Mouse (Mus musculus): ENCODE results near the gene C1qtnf7. TPM values are rescaled to one million over a fixed set of nuclear protein-coding genes. Genes with fewer than 3 reads are reported as not detected.

C1qtnf7 gene
- polyA plus RNA-seq, 2 experiments = 5.0 to 9.3 TPM

DNA sequence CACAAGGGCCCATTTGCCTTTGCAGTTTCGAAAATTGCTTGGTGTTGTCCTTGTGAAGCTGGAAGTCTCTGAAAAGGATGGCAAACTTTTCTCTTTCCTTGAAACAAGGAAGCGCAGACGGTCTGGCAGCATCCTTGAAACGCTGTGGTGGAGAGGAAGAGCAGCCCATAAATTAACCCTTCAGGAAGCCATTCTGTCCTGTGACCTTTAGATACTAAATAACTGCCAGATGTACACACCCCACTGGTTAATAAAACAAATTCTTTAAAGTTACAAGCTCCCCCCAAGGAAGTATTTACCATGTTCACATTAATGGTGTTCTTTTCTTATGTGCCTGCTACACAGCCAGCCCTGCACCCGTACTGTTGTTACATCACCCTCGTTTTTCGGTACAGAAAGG, 6.0 kb downstream of the C1qtnf7 start:
- Histone ChIP-seq H3K36me3 (ENCODE audit: control insufficient read depth, insufficient read depth, low read length) (no peaks in the 10 kb centered on the region), H3K4me2 (replicated peaks; ENCODE audit: low read depth, low read length, severe bottlenecking) (no peak overlapping the region), H3K4me1 (ENCODE audit: control insufficient read depth, insufficient read depth, low read length) (peaks cover 39% of the 10 kb centered on the region), H3K4me3 (replicated peaks; ENCODE audit: low read length) (no peak overlapping the region), H3K27me3 (ENCODE audit: control insufficient read depth, insufficient read depth, low read length) (no peaks in the 10 kb centered on the region), H3K27ac (replicated peaks; ENCODE audit: low read depth, low read length) (no peak overlapping the region), H3K9me3 (ENCODE audit: control insufficient read depth, low read length) (no peaks in the 10 kb centered on the region), H3K9ac (ENCODE audit: low read depth, low read length, severe bottlenecking) (no peak overlapping the region)
- no peak for TF ChIP-seq POLR2A (IDR thresholded peaks at IDR 0.05; ENCODE audit: borderline replicate concordance, extremely low read depth, insufficient read depth, insufficient read length)
- no peak for ATAC-seq (ENCODE audit: low FRiP score, low read depth)
- DNase-seq (ENCODE audit: low spot score) = no peak
- 25% methylated on average over 7 of the region's 7 CpGs for WGBS

DNA sequence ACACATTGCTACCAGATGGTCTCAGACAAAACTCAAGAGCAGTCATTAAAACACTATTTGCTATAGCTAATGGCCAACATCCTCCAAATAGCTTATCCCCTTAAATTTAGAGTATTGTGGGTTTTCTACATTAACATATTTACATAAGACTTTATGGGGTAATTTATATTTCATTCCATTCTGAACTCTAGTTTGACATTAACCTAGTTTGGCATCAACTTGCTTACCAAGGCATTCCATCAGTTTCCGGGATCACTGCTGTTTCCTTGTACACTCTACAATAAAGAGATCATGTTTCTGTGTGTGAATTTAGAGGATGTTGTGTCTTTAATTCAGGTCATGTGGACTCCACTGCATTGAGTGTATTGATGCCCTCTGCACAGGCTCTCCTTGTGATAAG, 7.5 kb downstream of the C1qtnf7 start:
- H3K27ac ChIP-seq (replicated peaks; ENCODE audit: low read depth, low read length) = no peak overlapping the region
- ATAC-seq (ENCODE audit: low FRiP score, low read depth) (no peak), DNase-seq (ENCODE audit: low spot score) (no peak)
- H3K9me3 ChIP-seq (ENCODE audit: control insufficient read depth, low read length) = no peaks in the 10 kb centered on the region
- H3K4me3 ChIP-seq (replicated peaks; ENCODE audit: low read length) = no peak overlapping the region
- WGBS = 34% methylated on average over 1 of the region's 1 CpGs
- H3K36me3 ChIP-seq (ENCODE audit: control insufficient read depth, insufficient read depth, low read length) = no peaks in the 10 kb centered on the region
- TF ChIP-seq POLR2A (IDR thresholded peaks at IDR 0.05; ENCODE audit: borderline replicate concordance, extremely low read depth, insufficient read depth, insufficient read length) = no peak
- H3K4me2 ChIP-seq (replicated peaks; ENCODE audit: low read depth, low read length, severe bottlenecking) = no peak overlapping the region
- peaks cover 28% of the 10 kb centered on the region for H3K4me1 ChIP-seq (ENCODE audit: control insufficient read depth, insufficient read depth, low read length)
- H3K27me3 ChIP-seq (ENCODE audit: control insufficient read depth, insufficient read depth, low read length) = no peaks in the 10 kb centered on the region
- no peak overlapping the region for H3K9ac ChIP-seq (ENCODE audit: low read depth, low read length, severe bottlenecking)

DNA sequence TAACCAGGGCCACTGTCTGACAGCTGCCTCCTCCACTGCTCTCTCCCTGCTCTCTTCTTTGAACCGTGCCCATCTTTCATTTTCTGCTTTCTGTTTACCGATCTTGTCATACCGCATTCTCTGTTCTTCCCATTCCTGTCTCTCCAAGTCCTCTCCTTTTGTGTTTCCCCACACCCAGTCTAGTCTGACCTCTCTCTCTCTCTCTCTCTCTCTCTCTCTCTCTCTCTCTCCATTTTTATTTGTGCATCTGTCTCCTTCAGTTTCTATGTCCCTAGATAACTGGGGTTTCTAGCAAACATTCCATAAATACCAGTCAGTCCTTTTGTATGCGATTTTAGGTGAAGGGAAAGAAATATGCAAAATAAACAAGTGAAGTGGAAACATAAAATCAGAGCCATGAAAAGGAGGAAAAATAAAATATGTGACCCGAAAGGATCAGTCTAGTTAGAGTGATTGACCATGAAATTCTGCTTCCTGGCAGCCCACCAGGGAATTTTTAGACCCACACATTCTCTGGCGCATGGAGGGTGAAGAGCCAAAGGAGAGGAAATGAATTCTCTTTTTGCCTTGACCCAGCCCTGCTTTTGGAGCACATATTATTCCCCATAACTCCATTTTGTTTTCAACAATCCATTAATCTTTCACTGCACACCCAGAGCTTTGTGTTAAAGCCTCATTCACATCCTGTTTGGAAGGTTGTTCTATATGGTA, 11.7 kb downstream of the C1qtnf7 start:
- H3K9me3 ChIP-seq (ENCODE audit: control insufficient read depth, low read length) = no peaks in the 10 kb centered on the region
- TF ChIP-seq POLR2A (IDR thresholded peaks at IDR 0.05; ENCODE audit: borderline replicate concordance, extremely low read depth, insufficient read depth, insufficient read length) = no peak
- H3K9ac ChIP-seq (ENCODE audit: low read depth, low read length, severe bottlenecking) = no peak overlapping the region
- no peak overlapping the region for H3K4me2 ChIP-seq (replicated peaks; ENCODE audit: low read depth, low read length, severe bottlenecking)
- 64% methylated on average over 6 of the region's 6 CpGs for WGBS
- peaks cover 19% of the 10 kb centered on the region for H3K4me1 ChIP-seq (ENCODE audit: control insufficient read depth, insufficient read depth, low read length)
- peak; percentile 16 for DNase-seq (ENCODE audit: low spot score)
- no peaks in the 10 kb centered on the region for H3K36me3 ChIP-seq (ENCODE audit: control insufficient read depth, insufficient read depth, low read length)
- H3K4me3 ChIP-seq (replicated peaks; ENCODE audit: low read length) = no peak overlapping the region
- H3K27me3 ChIP-seq (ENCODE audit: control insufficient read depth, insufficient read depth, low read length) = no peaks in the 10 kb centered on the region
- ATAC-seq (ENCODE audit: low FRiP score, low read depth) = peak; percentile 34; the same call in 1 of the 2 replicates
- H3K27ac ChIP-seq (replicated peaks; ENCODE audit: low read depth, low read length) = no peak overlapping the region

DNA sequence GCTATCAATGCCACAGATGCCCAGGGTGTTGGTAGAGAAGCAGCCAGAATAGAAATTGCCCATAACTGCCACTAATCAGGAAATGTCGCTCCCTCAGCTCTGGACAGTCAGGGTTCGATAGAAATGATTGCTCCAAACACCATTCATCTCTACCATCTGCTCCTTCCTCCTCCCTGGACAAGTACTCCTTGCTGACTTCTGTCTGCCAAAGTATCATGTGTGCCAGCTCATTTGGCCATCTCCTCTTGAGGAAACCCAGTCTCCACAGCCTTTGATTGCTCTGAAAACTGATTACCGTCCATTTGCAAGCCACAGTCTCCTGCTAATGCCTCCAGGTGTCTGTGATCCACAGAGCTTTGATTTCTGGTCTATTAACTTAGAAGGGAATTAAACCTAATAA, 14.8 kb downstream of the C1qtnf7 start:
- no peak overlapping the region for H3K9ac ChIP-seq (ENCODE audit: low read depth, low read length, severe bottlenecking)
- no peak overlapping the region for H3K4me2 ChIP-seq (replicated peaks; ENCODE audit: low read depth, low read length, severe bottlenecking)
- H3K27me3 ChIP-seq (ENCODE audit: control insufficient read depth, insufficient read depth, low read length) = no peaks in the 10 kb centered on the region
- H3K4me1 ChIP-seq (ENCODE audit: control insufficient read depth, insufficient read depth, low read length) = peaks cover 15% of the 10 kb centered on the region
- no peak overlapping the region for H3K27ac ChIP-seq (replicated peaks; ENCODE audit: low read depth, low read length)
- H3K9me3 ChIP-seq (ENCODE audit: control insufficient read depth, low read length) = no peaks in the 10 kb centered on the region
- DNase-seq (ENCODE audit: low spot score) (no peak), ATAC-seq (ENCODE audit: low FRiP score, low read depth) (no peak)
- H3K36me3 ChIP-seq (ENCODE audit: control insufficient read depth, insufficient read depth, low read length) = no peaks in the 10 kb centered on the region
- no peak overlapping the region for H3K4me3 ChIP-seq (replicated peaks; ENCODE audit: low read length)
- TF ChIP-seq POLR2A (IDR thresholded peaks at IDR 0.05; ENCODE audit: borderline replicate concordance, extremely low read depth, insufficient read depth, insufficient read length) = no peak
- WGBS = 45% methylated on average over 3 of the region's 3 CpGs

DNA sequence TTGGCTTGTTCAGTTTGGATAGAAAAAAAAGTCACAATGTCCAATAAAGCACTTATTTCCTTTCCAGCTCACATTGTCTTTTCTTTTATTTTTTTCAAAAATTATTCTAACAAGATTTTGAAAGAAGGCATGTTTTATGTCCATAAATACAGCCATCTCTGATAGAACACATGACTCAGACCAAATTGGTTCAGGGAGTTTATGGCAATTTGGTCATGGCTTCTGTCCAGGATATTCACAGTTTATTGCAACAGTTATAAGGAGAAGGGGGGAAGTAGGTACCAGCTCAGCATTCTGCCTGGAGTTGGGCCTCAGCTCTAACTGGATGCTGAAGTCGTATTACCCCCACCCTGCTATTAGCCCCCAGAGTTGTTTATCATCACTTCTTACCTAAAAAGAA, 15.5 kb downstream of the C1qtnf7 start:
- Histone ChIP-seq H3K9me3 (ENCODE audit: control insufficient read depth, low read length) (no peaks in the 10 kb centered on the region), H3K4me1 (ENCODE audit: control insufficient read depth, insufficient read depth, low read length) (peaks cover 15% of the 10 kb centered on the region), H3K27ac (replicated peaks; ENCODE audit: low read depth, low read length) (no peak overlapping the region; the same call in 1 of the 2 replicates), H3K9ac (ENCODE audit: low read depth, low read length, severe bottlenecking) (no peak overlapping the region), H3K27me3 (ENCODE audit: control insufficient read depth, insufficient read depth, low read length) (no peaks in the 10 kb centered on the region), H3K4me3 (replicated peaks; ENCODE audit: low read length) (no peak overlapping the region), H3K4me2 (replicated peaks; ENCODE audit: low read depth, low read length, severe bottlenecking) (no peak overlapping the region), H3K36me3 (ENCODE audit: control insufficient read depth, insufficient read depth, low read length) (no peaks in the 10 kb centered on the region)
- ATAC-seq (ENCODE audit: low FRiP score, low read depth) (no peak), DNase-seq (ENCODE audit: low spot score) (peak; percentile 69)
- 15% methylated on average over 1 of the region's 1 CpGs for WGBS
- TF ChIP-seq POLR2A (IDR thresholded peaks at IDR 0.05; ENCODE audit: borderline replicate concordance, extremely low read depth, insufficient read depth, insufficient read length) = no peak
